Mouse (Mus musculus) kidney, adult 2 months (tissue): ENCODE measurements around the gene Aven. TPM values are rescaled to one million over a fixed set of nuclear protein-coding genes. Genes with fewer than 3 reads are reported as not detected.

Experiments used
- DNase-seq: peaks from one replicate; pipeline ENCODE4 v3.0.0; 2021
- H3K27ac ChIP-seq: fragments of 200-500 bp; 2 replicates; pipeline ENCODE4 v1.5.1; 2012; ENCODE audit warnings: low read depth, low read length, control low read depth, inconsistent platforms; ENCODE audit not compliant: insufficient read depth
- H3K27me3 ChIP-seq: fragments of 200-500 bp; replicated peaks from 2 replicates; pipeline ENCODE4 v1.6.1; 2012; ENCODE audit warnings: mild to moderate bottlenecking, moderate library complexity, low read length, inconsistent platforms; ENCODE audit not compliant: control insufficient read depth, insufficient read depth
- H3K36me3 ChIP-seq: fragments of 200-500 bp; 2 replicates; pipeline ENCODE4 v1.6.1; 2012; ENCODE audit warnings: mild to moderate bottlenecking, moderate library complexity, low read length, inconsistent platforms; ENCODE audit not compliant: control insufficient read depth, insufficient read depth
- H3K4me1 ChIP-seq: fragments of 200-500 bp; 2 replicates; pipeline ENCODE4 v1.6.1; 2011; ENCODE audit warnings: low read length; ENCODE audit not compliant: control insufficient read depth, insufficient read depth
- H3K4me3 ChIP-seq: fragments of 200-500 bp; 2 replicates; pipeline ENCODE4 v1.5.1; 2011; ENCODE audit warnings: mild to moderate bottlenecking, low read depth, low read length, control low read depth; ENCODE audit not compliant: insufficient read depth
- CTCF ChIP-seq: fragments of 200-500 bp; conservative IDR thresholded peaks from 2 replicates; pipeline ENCODE4 v1.5.1; 2011; ENCODE audit warnings: low read depth, mild to moderate bottlenecking, control low read depth, low read length, moderate library complexity, mixed read lengths; ENCODE audit not compliant: insufficient read depth, insufficient read length
- POLR2A ChIP-seq: fragments of 200-500 bp; IDR thresholded peaks from one replicate; pipeline ENCODE4 v1.6.1; 2011; ENCODE audit warnings: low read depth, low read length, control low read depth
- WGBS: fragments of 180-500 bp; shearing (Covaris S2); methylation state at CpG from one replicate; pipeline ENCODE4 v1.1.7; 2018; 5-methylcytosine and 5-hydroxymethylcytosine counted together
- polyA plus RNA-seq: library from polyadenylated mRNA; depleted of rRNA; stranded (reverse); fragments of >200 nt; gene quantifications from 2 replicates; pipeline ENCODE4 v1.2.3, GENCODE M21; 2012

The Aven gene
- polyA plus RNA-seq, 1 experiment, result 9.5 TPM

GRCm38 (mm10) chr2:112593322-112593721 is 100.6 kb downstream of the Aven start:
- Histone ChIP-seq H3K27me3 (no peaks in the 10 kb centered on the region), H3K4me1 (peaks cover 5% of the 10 kb centered on the region; the same call in 1 of the 2 replicates), H3K4me3 (no peak overlapping the region), H3K27ac (no peak overlapping the region), H3K36me3 (no peaks in the 10 kb centered on the region)
- WGBS, result 60% methylated on average over 2 of the region's 2 CpGs
- TF ChIP-seq POLR2A, result no peak
- TF ChIP-seq CTCF, result no peak
- no peak for DNase-seq

DNA sequence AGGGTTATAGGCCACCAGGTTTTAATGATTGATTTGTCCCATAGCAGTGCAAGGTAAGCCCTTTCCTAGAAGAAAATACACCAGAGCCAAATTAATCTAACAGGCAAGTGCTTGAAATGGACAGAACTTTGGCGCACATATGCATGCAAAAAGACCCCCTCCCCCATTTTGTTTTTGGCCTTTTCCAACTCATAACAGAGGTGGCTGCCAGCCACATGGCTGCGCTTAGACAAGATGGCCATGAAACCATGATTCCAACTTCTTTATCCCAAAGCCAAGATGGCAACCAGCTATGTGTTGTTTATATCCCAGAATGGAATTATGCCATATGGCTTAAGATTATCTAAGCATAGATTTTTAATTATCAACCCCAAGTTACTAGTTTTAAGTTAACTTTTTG is 101.0 kb downstream of the Aven start:
- H3K27me3 ChIP-seq, result no peaks in the 10 kb centered on the region
- no peaks in the 10 kb centered on the region for H3K36me3 ChIP-seq
- TF ChIP-seq POLR2A (no peak), CTCF (no peak)
- no peak for DNase-seq
- H3K4me3 ChIP-seq, result no peak overlapping the region
- 95% methylated on average over 2 of the region's 2 CpGs for WGBS
- no peak overlapping the region for H3K27ac ChIP-seq
- H3K4me1 ChIP-seq, result peaks cover 5% of the 10 kb centered on the region; the same call in 1 of the 2 replicates

DNA sequence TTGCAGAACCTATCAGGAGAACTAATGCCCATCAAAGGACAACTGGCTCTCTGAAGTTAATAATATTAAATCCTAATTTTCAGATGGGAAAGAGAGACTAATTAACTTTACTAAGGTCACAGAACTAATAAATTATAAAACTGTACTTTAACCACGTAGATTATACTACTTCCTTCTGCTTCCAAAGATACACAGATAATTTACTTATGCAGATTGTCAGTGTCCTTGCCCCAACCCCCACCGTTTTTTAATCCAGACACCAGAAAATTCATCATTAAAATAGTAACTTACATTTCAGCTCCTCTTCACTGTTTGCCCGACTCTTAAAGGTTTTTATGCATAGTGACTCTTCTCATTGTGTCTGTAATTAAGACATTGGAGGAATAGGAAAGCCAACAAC is 103.0 kb downstream of the Aven start:
- H3K36me3 ChIP-seq, result no peaks in the 10 kb centered on the region
- 50% methylated on average over 3 of the region's 3 CpGs for WGBS
- no peak overlapping the region for H3K27ac ChIP-seq
- DNase-seq, result no peak
- H3K4me1 ChIP-seq, result peaks cover 5% of the 10 kb centered on the region; the same call in 1 of the 2 replicates
- no peak for TF ChIP-seq CTCF
- no peak for TF ChIP-seq POLR2A
- no peaks in the 10 kb centered on the region for H3K27me3 ChIP-seq
- no peak overlapping the region for H3K4me3 ChIP-seq

DNA sequence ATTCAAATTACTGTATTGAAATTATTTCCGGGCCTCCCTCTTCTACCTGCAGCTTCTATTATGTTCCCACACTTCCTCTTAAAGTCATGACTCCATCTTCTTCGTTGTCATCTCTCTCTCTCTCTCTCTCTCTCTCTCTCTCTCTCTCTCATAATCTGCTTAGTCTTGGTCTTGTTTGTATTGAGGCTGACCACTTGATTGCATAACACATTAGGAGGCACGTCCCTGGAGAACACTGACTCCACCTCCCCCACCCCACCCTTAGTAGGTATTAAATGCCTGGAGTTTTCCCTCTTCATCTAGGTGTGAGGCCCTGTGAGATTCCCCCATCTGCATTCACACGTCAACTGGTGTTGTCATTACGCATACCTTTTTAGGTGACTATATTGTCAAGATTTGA is 103.7 kb downstream of the Aven start:
- Histone ChIP-seq H3K27ac (no peak overlapping the region), H3K4me3 (no peak overlapping the region), H3K4me1 (peaks cover 5% of the 10 kb centered on the region; the same call in 1 of the 2 replicates), H3K27me3 (no peaks in the 10 kb centered on the region), H3K36me3 (no peaks in the 10 kb centered on the region)
- TF ChIP-seq POLR2A (no peak), CTCF (no peak)
- WGBS, result 79% methylated on average over 5 of the region's 5 CpGs
- DNase-seq, result no peak

DNA sequence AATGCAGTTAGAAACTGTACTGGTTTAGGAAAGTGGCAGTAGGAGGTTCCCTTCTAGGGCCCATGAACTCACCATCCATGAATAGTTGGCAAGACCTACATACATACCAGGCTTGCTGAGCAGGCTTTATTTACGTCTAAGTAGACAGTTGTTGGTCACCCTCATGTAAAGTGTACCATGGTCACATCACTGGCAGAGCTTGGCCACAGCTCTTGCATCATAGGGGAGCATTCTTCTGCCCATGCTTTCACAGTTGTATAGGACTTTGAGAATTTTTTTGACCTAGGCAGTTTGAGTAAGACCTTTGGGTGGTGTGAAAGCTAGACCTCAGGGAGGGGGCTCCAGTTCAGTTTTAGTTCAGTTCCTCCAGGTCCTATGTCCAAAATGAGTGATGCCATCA is 104.3 kb downstream of the Aven start:
- 79% methylated on average over 1 of the region's 1 CpGs for WGBS
- H3K4me3 ChIP-seq, result no peak overlapping the region
- no peak overlapping the region for H3K27ac ChIP-seq
- no peaks in the 10 kb centered on the region for H3K36me3 ChIP-seq
- H3K4me1 ChIP-seq, result peaks cover 5% of the 10 kb centered on the region; the same call in 1 of the 2 replicates
- no peaks in the 10 kb centered on the region for H3K27me3 ChIP-seq
- TF ChIP-seq POLR2A (no peak), CTCF (no peak)
- no peak for DNase-seq

DNA sequence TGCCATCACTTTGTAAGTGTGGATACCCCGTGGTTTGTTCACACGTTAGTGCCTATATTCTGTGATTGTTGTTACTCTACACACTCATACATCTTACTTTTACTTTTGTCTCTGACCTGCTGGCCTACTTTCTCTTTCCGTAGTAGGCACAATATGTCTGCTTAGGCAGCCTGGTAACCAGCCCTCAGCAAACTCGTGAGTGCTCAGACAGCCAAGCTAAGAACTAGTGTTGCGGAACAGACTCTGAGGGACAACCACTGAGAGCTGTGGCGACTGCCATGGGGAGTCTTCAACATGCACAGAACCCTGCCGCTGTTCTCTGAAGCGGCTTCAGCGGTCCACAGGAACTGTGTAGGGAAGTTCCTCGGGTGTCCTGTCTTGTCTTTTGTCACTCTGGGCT is 107.5 kb downstream of the Aven start:
- Histone ChIP-seq H3K4me3 (no peak overlapping the region), H3K27ac (no peak overlapping the region), H3K36me3 (no peaks in the 10 kb centered on the region), H3K4me1 (peaks cover 3% of the 10 kb centered on the region; the same call in 1 of the 2 replicates), H3K27me3 (no peaks in the 10 kb centered on the region)
- TF ChIP-seq CTCF, result no peak
- TF ChIP-seq POLR2A, result no peak
- DNase-seq, result peak; percentile 22
- 60% methylated on average over 10 of the region's 10 CpGs for WGBS

DNA sequence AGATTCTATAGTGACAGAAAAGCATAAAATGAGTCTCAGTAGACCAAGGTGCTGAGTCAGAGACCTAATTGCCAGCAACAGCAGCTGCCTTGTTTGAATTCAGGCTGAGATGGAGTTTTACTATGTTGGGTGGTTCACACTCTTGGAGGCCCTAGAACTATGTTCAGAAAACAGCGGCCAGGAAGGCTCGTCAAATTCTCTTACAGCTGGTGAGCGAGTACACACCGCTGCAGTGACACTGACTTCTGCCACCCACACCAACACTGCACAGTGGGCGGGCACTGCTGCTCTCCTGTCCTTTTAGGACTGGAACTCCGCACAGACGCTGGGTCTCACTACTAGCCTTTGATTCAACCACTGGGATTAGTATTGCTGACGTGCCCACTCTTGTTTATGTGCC is 109.7 kb downstream of the Aven start:
- no peak for DNase-seq
- Histone ChIP-seq H3K27ac (no peak overlapping the region), H3K36me3 (no peaks in the 10 kb centered on the region), H3K4me1 (no peaks in the 10 kb centered on the region), H3K4me3 (no peak overlapping the region), H3K27me3 (no peaks in the 10 kb centered on the region)
- 69% methylated on average over 8 of the region's 8 CpGs for WGBS
- no peak for TF ChIP-seq CTCF
- TF ChIP-seq POLR2A, result no peak
